Mouse (Mus musculus) erythroblast, embryonic 14.5 days (primary cell): ENCODE measurements around the gene Arf6. TPM values are rescaled to one million over a fixed set of nuclear protein-coding genes. Genes with fewer than 3 reads are reported as not detected.

ENCODE experiments used
- H3K27me3 ChIP-seq: 2 replicates; pipeline ENCODE4 v1.6.1; 2012; ENCODE audit warnings: inconsistent platforms; ENCODE audit not compliant: control insufficient read depth
- H3K36me3 ChIP-seq: 2 replicates; pipeline ENCODE4 v1.6.1; 2012; ENCODE audit warnings: mild to moderate bottlenecking, inconsistent platforms; ENCODE audit not compliant: control insufficient read depth
- H3K4me1 ChIP-seq: 2 replicates; pipeline ENCODE4 v1.6.1; 2012; ENCODE audit warnings: inconsistent platforms; ENCODE audit not compliant: control insufficient read depth
- H3K4me3 ChIP-seq: replicated peaks from 2 replicates; pipeline ENCODE3; 2012; ENCODE audit warnings: moderate library complexity, mild to moderate bottlenecking, inconsistent platforms
- H3K9me3 ChIP-seq: 2 replicates; pipeline ENCODE4 v1.6.1; 2012; ENCODE audit warnings: low read length, inconsistent platforms, mixed read lengths; ENCODE audit not compliant: control insufficient read depth
- GATA1 ChIP-seq: IDR thresholded peaks from 2 replicates; pipeline ENCODE4 v1.6.1; 2012; ENCODE audit warnings: low read length, inconsistent platforms, mixed read lengths
- TAL1 ChIP-seq: IDR thresholded peaks from 3 replicates; pipeline ENCODE4 v1.6.1; 2012; ENCODE audit warnings: low read length, inconsistent platforms, mixed read lengths
- polyA plus RNA-seq: library from polyadenylated mRNA; stranded (reverse); fragments of >175 nt; gene quantifications from 2 replicates; pipeline ENCODE4 v1.2.3, GENCODE M21; 2012

The Arf6 gene
- polyA plus RNA-seq, 1 experiment, result 24.7 TPM

DNA sequence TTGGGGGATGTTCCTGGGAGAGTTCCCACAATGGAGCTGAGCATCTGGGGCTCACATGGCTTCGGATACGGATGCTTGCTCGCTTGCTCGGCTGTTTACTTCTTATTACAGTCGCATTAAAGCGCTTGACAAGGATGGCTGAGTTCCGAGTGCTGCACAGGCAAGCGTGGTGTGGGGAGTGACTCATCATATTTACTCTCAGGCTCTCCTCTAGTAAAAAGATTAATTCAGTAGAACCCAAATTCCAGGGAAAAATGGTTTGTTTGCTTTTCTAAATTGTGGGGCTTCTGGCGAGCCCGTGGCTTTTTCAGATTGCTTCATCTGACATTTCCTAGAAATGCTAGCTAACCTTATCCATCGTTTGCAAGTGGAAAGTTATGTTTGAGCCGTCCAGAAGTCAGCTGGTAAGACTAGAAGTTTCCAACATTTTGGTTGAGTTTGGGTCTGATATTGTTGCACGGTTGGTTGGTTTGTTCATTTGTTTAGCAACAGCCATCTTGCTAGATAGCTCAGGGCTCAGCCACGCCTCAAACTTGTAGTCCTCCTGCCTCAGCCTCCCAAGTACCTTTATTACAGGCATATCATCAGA, 47.2 kb downstream of the Arf6 start:
- TF ChIP-seq GATA1, result no peak
- TF ChIP-seq TAL1, result no peak
- H3K4me1 ChIP-seq, result no peaks in the 10 kb centered on the region
- H3K36me3 ChIP-seq, result no peaks in the 10 kb centered on the region
- no peaks in the 10 kb centered on the region for H3K27me3 ChIP-seq
- no peaks in the 10 kb centered on the region for H3K9me3 ChIP-seq
- no peak overlapping the region for H3K4me3 ChIP-seq

DNA sequence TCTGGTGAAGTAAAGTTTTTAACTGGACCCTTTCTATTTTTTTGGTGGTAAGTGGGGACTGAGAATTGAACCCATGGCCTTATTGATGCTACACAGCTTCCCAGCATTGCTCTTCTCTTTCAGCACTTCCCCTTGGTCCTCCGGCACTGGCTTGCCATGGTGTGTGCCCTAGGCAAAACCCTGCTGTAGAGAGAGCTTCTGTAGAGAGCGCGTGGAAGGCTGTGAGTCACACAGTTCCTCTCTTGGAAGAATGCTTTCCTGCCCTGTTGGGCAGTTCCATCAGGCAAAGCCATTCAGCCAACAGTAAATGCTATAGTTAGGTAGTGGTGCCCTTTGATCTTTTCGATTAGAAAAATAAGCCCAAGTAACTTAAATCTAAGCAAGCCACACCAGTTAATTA, 47.7 kb downstream of the Arf6 start:
- Histone ChIP-seq H3K36me3 (no peaks in the 10 kb centered on the region), H3K4me1 (no peaks in the 10 kb centered on the region), H3K9me3 (no peaks in the 10 kb centered on the region), H3K27me3 (no peaks in the 10 kb centered on the region), H3K4me3 (no peak overlapping the region)
- TF ChIP-seq GATA1, result no peak
- no peak for TF ChIP-seq TAL1

DNA sequence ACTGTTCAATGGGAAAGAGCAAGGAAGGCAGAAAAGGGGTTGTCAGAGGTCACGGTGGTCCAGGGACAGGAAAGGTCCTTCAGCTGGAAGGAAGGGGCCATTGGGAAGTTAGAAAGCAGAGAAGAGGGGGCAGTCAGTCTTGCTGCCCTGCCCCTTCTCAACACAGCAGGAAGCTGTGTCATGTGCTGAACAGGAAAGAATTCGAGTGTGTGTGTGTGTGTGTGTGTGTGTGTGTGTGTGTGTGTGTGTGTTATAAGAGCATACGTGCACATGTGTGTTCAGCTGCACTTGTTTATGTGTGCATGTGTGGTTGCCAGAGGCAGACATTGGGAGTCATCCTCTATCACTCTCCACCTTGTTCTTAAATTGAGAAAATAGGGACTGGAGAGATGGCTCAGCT, 48.8 kb downstream of the Arf6 start:
- H3K4me1 ChIP-seq, result no peaks in the 10 kb centered on the region
- H3K9me3 ChIP-seq, result no peaks in the 10 kb centered on the region
- H3K36me3 ChIP-seq, result no peaks in the 10 kb centered on the region
- no peak overlapping the region for H3K4me3 ChIP-seq
- TF ChIP-seq TAL1, result no peak
- TF ChIP-seq GATA1, result no peak
- no peaks in the 10 kb centered on the region for H3K27me3 ChIP-seq

DNA sequence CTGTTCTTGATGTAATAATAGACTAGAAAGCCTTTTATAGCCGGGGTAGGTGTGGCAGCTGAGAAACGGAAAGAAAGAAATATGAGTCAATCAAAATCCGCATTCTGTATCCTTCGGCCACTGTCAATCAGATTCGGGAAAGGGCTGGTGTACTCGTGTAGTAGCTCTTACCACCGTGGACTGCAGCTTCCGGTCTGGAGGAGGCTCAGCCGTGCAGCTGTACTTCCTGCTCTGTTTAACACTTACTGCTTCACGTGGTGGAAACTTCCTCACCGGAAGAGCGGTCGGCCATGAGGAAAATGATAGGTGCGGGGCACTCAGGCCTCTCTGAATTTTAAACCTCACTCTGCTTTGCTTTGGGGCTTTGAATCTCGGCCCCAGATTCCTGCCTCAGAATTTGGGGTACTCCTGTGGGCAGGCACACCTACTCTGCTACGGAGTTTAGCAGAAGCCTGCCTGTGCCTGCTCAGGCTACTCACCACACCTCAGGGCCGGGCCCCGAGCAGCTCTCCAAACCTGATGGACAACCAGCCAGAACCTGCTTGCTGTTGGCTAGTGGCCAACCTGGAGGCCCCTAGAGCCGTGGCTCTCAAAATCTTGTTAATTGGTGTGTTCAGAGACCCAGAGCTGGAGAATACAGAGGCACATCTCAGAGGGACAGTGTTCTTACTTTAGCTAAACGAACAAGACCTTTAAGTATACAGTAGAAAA, 51.0 kb downstream of the Arf6 start:
- H3K4me3 ChIP-seq, result no peak overlapping the region
- no peaks in the 10 kb centered on the region for H3K27me3 ChIP-seq
- no peaks in the 10 kb centered on the region for H3K36me3 ChIP-seq
- TF ChIP-seq GATA1, result no peak
- TF ChIP-seq TAL1, result no peak
- H3K9me3 ChIP-seq, result no peaks in the 10 kb centered on the region
- no peaks in the 10 kb centered on the region for H3K4me1 ChIP-seq

Other genes with a start within 250 kb of the Arf6 start
- 65.5 and 410 TPM in 2 replicates for gene Rps29, start 213.0 kb upstream of the Arf6 start, polyA plus RNA-seq
- gene Lrr1, start 203.3 kb upstream of the Arf6 start, polyA plus RNA-seq, result 7.6 TPM in 2 replicates
- gene Rpl36al, start 188.1 kb upstream of the Arf6 start, polyA plus RNA-seq, result 6.1 and 7.3 TPM in 2 replicates
- 0.73 and 0.90 TPM in 2 replicates for gene Mgat2, start 188.0 kb upstream of the Arf6 start, polyA plus RNA-seq
- gene Gm49383, start 175.0 kb upstream of the Arf6 start, polyA plus RNA-seq, result not detected in 2 replicates
- gene Dnaaf2, start 173.7 kb upstream of the Arf6 start, polyA plus RNA-seq, result 1.6 and 2.3 TPM in 2 replicates
- gene Gm49384, start 167.9 kb upstream of the Arf6 start, polyA plus RNA-seq, result not detected in 2 replicates
- gene Pole2, start 144.0 kb upstream of the Arf6 start, polyA plus RNA-seq, result 2.5 and 2.9 TPM in 2 replicates
- gene Klhdc1, start 131.0 kb upstream of the Arf6 start, polyA plus RNA-seq, result not detected in 2 replicates
- gene Klhdc2, start 75.5 kb upstream of the Arf6 start, polyA plus RNA-seq, result 4.1 and 5.1 TPM in 2 replicates
- 0.12 and 0.79 TPM in 2 replicates for gene Nemf, start 15.0 kb upstream of the Arf6 start, polyA plus RNA-seq
- gene Gm9887, start 308 bp downstream of the Arf6 start, polyA plus RNA-seq, result 0.23 and 0.28 TPM in 2 replicates
- gene Vcpkmt, start 210.9 kb downstream of the Arf6 start, polyA plus RNA-seq, result 0.18 and 0.31 TPM in 2 replicates